Mouse (Mus musculus): Measurements from ENCODE around the gene Gm4836. TPM values are rescaled to one million over a fixed set of nuclear protein-coding genes. Genes with fewer than 3 reads are reported as not detected.
"Not testable (repeated sequence)": the region's sequence is repeated elsewhere in the genome, so short reads cannot be mapped to it uniquely, and the experiment has no call there.

Gene Gm4836
- not detected for total RNA-seq (2021)

DNA sequence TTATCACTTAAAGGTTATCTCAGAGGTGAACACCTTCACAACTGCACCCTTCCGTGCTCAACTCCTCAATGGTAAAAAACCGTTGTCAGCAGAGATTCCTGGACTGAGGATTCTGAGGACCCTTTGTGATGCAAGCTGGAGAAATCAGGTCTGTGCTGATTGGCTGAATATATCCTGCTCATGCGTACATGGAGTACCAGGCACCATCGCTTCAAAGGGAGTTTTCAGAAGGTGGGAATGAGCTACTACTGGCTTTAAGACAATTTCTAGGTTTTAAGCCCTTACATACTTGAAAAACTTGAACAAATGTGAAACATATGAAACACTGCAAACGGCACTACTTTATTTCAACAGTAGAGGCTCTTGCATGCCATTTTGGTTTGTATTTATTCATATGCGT is at the start of gene Gm4836:
TSS of gene Gm4836 (minus strand) at position 101 of the 400 bp plus-strand sequence.
- not testable (repeated sequence) for DNase-seq
